Mouse (Mus musculus): Measurements from ENCODE around the gene Nek11.

The Nek11 gene

DNA sequence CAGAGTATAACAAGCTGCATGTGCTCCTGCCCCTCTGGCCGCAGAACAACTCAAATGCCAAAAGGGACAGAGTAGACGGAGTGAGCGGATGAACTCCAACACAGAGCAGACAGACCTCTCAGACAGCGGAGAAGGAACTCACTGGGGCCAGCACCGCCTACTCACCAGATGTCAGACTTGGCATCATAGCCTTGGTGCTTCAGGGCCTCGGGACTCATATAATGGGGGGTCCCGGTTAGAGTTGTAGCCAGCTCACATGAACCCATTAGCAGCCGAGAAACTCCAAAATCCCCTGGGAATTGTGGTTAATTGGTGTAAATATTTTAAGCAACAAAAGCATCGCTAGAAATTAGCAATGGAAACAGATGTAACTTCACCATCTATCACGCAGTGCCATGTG, 82.1 kb downstream of the Nek11 start:
- DNase-seq (ENCODE audit: low spot score in 2 of 2), result no peak

DNA sequence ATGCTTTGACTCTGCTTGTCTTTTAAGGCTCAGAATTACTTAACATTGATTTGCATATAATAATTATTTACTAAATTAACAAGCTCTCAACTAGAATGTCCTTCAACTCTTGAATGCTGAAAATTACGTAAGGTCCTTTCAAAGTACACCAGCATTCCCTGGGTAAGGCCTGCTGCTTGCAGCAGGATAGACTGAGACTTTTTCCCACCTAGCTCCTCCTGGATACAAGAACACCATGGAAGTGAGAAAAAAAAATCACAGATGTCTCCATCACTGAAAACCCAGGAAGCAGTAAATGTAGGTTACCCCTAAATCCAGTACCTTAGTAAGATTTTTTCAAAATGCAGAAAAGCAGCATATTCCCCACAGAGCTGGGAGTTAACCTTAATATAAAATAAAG, 82.6 kb downstream of the Nek11 start:
- DNase-seq (ENCODE audit: low spot score in 2 of 2), result no peak

DNA sequence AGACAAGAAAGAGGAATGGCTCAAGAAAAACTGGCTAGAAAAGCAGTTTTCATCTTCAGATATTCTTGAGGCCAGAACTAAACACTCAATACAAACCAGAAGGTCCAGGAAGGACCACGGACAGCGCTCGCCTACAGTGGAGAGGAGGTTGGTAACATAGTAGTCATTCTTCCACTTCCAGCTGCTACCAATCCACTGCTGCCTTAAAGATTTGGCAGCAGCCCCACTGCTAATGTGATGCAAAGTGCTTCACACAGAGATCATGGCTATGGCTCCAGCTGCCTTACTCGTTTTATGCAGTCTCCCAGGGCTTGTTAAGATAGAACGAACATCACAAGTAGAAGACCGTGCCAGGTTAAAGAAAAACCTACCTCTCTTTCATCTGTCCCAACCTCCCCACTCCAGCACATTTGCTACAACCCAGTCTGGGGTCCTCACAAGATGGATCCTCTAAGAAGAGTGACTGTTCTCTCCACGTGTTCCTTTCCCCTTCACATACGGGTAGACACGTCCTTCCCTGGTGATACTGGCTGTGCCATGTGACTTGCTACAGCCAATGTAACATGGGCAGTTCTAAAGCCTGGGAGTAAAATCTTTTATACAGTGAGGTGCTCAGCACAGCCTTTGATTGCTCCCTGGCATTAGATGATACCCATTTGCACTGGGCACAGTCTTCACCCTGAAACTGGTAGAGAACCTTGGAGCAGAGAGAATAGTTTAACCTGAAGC, 85.6 kb downstream of the Nek11 start:
- peak; percentile 52 to 65 for DNase-seq (ENCODE audit: low spot score in 2 of 2)

DNA sequence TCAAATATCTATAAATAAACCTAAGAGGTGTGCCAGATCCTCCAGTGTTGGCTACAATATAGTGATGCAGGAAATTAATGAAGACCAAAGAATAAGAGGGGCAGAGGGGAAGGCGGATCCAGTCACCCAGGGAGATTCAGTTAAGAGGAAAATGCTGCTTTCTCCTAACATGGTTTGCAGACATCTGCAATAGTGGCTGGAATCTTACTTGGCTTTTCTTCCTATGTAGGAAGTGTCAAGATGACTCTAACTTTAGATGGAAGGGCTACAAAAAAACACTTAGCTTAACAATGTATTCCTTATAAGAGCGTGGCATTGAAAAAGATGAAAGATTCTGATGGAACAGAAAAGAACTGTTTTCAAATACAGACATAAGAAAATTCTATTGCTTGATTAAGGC, 89.3 kb downstream of the Nek11 start:
- peak in 1 of 2 experiments; percentile 32 for DNase-seq (ENCODE audit: low spot score in 2 of 2)

DNA sequence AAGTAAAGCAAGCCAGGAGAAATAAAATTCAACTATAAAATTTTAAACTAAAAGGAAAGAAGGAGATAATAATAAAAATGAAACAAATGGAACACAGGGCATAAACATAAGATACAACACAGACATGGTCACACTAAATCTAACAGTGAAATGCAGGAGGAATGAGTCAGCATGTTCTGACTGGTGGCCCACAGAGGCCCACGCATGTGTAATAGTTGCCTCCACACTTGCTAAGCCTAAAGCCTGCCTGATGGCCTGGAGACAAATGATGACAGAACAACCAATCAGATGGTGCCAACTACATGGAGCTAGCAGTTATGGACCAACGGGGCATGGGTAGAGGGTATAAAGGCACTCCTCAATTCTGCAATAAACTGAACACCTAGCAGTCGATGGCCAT, 93.1 kb downstream of the Nek11 start:
- DNase-seq (ENCODE audit: low spot score in 2 of 2), result peak in 1 of 2 experiments; percentile 32

DNA sequence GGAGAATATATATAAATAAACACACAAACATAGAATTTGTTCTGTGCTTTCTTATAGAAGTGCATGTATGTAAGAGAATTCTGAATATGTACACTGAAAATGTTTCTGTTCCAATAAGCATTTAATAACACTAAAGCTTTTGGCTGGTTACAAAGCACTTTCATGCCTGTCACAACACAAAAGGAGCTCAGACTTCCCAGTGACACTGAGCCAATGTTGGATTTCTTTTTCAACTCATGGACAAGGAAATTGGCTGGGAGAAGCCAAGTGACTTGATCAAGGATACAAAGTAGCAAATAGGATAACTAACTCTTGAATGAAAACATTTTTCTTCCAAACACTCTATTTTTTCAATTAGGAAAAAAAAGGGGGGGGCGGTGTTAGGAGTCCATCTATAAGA, 93.9 kb downstream of the Nek11 start:
- DNase-seq (ENCODE audit: low spot score in 2 of 2), result no peak

DNA sequence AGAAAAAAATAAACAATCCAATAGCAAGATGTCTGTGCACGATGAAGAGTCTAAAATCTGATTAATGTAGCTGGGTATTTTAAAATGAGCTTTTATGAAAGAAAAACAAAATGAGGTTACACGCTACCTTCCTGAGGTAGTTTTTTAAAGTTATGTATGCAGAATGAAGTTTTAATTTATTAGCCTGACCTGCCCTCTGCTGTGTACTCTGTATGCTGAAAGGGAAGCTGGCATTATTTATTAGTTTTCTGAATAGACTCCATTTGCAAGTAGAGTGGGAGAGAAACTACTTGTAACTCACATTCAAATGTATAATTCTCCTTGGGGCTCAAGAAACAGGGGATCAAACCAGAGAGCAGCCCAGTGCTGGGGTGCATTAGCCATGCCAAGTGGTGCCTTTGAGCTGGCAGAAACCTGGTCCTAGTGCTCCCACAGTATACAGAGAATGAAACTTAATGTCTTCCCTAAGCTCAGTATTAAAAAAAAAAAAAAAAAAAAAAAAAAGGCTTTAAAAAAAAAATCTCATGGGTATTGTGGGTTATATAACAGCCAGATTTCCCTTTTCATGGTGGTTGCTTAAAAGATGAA, 94.5 kb downstream of the Nek11 start:
- no peak for DNase-seq (ENCODE audit: low spot score in 2 of 2)

DNA sequence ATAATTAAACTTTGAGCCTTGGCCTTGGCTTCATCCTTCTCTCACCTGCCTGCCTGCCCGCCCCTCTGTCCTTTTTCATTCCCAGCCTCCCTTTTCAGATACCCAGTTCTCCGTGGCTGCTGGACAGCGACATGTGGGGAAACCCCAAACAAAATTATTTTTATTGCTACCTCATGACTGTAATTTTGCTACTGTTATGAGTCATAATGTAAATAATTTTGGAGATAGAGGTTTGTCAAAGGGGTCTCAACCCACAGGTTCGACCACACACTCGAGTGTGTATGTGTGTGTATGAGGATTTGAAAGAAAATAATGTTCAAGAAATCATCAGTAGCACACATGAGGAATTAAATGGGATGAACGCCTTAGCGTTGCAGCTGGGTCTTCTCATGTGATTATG, 110.7 kb downstream of the Nek11 start:
- no peak for DNase-seq (ENCODE audit: low spot score in 2 of 2)

DNA sequence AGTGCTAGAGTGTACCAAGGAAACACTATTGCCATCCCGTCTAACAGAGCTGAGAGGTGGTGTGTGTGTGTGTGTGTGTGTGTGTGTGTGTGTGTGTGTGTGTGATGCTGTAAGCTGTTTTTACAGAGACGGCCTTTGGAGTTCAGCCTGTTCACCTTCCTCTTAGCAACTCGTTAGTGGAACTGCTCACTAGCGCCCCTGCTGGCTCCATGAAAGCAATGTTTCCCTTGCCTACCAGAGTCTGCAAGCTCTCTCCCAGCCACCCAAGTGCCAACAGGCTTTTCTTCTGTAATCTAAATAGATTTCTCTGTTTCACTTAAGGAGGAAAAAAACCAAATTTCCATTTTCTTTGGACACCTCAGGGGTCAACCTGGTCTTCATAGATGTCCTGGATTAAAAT, 112.6 kb downstream of the Nek11 start:
- DNase-seq (ENCODE audit: low spot score in 2 of 2), result no peak

DNA sequence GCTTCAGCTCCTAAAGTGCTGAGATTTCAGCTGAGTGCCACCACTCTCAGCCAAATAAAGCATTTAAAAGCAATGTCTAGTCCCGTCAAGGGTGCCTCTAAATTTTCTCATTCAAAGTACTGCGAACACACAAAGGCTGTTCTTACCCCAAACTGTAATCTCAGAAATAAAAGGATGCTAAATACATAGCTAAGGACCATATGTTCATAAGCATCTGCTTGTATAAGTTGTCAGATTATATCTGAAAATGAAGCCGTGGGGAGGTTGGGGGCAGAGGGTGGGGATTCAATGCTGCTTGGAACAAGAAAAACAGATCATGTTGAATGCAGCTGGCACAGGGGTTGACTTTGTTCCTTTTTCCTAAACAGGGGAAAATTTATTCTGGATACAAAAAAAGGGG, 120.4 kb downstream of the Nek11 start:
- peak in 1 of 2 experiments; percentile 14 for DNase-seq (ENCODE audit: low spot score in 2 of 2)

DNA sequence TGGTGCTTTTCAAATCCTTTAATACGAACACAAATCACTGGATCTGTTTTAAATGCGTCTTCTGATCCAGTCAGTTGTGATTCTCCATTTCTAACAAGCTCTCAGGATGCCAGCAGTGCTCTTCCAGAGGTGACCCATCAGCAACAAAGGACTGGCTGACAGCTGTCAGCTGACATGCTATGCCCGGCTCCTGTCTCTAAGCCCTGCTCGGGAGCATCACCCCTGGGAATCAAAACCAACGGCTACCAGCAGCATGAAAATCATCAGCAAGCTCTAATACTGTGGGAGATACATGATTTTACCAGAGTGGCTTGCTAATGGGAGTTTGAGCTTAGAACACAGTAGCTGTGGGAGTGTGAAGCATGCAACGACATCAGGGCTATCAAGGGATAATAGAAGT, 121.0 kb downstream of the Nek11 start:
- DNase-seq (ENCODE audit: low spot score in 2 of 2), result no peak

DNA sequence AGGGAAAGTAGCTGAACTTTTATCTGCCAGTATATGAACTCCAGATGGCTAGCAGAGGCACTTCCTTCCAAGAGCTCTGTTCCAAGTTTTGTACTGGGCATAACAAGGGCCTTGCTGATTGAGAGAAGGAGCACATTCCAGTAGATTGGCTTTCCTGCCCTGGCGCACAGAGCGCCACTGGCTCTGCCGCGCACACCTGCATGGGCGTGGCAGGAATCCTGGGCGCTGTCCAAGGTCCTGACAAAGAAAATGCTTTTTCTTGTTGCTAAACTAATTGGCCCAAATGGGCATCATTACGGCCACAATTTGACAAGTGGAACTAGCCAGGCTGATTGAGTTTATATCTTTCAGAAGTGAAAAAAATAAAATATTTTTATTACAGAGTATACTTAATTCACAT, 123.1 kb downstream of the Nek11 start:
- DNase-seq (ENCODE audit: low spot score in 2 of 2), result no peak

DNA sequence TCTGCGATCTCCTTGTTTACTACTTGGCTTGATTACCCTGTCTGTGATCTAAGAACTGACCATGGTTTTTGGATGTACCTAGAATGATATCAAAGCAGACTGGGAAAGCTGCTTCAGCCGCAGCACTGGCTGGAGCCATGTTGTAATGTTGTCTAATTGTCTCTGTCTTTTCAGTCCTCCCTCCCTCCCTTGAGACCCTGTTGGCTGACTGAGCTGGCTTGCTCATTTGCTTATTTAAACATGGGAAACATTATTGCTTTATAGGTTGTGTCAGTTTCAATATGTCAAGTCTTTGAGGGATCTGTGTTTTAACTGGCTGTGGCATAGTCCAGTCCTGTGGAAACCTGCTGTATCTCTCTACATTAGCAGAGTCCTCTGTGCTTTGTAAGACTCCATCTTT, 132.2 kb downstream of the Nek11 start:
- no peak for DNase-seq (ENCODE audit: low spot score in 2 of 2)

DNA sequence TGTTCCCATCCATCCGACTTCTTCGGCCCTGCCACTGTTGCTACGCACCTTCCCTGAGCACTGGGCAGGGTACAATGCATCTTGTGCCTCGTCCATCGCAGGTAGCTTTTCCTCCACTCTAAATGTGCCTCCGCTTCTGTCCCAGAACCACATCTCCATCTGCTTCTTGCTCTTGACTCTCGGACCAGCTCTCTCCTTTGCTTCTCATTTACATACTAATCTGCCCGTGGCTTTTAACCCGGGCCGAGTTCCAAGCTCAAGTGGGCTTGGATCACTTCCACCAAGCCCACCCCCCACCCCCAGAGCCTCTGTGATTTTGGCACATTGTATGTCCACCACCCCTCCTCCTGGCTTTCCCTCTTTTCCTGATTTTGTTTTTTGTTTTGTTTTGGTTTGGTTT, 137.7 kb downstream of the Nek11 start:
- no peak for DNase-seq (ENCODE audit: low spot score in 2 of 2)

DNA sequence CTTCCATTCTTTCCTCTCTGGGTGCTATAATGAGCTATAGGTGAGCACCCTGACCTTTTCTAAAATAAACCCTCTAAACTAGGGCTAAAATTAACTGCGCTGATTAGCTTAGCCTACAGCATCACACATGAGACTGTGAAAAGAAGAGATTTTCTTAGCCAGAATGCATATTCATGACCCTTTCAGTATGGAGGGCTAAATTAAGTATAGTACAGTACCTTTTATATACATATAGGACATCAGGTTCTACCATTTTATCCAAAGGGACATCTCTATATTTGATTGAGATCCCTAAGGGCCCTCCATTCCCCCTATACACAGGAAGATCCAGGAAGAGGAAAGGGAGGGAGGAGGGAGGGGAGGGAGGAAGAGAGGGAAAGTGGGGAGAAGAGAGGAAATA, 141.2 kb downstream of the Nek11 start:
- peak in 1 of 2 experiments; percentile 11 for DNase-seq (ENCODE audit: low spot score in 2 of 2)

DNA sequence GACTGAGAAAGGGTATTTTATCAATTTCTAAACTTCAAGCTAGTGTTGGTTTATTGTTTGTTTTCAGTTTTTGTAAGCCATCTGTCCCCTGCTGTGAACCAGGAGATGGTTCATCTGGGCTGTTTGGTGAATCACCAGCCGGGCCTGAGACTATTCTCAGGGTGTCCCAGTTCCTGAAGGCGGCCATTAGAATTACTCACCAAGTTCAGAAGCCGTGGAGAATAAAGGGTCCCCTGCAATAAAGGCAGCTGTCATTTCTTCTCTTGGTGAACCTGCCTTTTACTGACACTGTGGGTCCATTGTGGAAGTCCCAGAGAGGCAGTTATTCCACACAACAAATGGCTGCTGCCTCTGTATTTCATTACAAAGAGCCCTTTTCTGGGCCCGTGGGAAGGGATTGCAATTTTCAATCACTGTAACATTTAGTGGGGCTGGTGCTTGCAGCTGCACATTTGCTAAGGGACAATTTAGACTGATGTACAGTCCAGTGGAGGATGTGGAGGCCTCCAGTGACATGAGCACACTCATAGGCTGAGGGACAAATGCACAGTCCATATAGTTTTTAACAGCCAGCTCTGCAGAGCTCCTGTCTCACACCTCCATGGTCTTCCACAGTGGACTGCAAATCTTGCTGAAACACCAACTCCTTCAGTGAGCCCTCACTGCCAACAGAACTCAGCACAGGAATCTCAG, 142.8 kb downstream of the Nek11 start:
- peak in 1 of 2 experiments; percentile 20 for DNase-seq (ENCODE audit: low spot score in 2 of 2)

DNA sequence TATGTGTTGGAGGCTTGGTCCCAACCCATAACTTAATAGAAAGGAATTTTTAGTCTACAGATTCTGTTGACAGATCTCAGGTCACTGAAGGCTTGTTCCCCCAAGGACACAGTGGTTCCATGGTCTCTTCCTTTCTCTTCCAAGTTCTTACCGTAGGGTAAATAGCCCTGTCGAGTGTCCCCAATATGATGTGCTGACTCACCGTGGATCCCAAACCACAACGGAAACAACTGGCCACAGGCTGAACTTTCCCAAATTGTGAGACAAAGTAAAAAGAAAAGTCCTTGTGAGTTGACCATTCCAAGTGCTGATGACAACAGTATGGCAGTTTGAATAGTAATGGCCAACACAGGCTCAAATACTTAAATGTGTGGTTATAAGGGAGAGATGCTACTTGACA, 144.1 kb downstream of the Nek11 start:
- DNase-seq (ENCODE audit: low spot score in 2 of 2), result no peak

DNA sequence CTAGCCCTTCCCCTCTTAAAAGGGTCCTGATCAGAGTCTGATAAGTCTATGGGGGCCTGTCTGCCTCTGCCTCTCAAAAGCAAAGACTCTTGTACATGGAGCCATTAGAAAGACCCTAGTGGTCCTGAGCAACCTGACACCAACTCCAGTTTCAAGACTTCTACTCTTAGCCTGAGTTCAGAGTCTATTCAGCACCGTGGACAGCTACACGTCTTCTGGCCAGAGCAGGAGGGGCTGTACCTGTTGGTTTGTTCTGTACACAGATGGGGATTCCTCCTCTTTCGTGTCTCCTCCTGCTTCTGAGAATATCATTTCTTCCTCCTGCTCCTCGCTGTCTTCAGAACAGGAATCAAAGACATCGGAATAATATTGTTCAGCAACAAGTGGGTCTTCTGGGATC, 151.3 kb downstream of the Nek11 start:
- no peak for DNase-seq (ENCODE audit: low spot score in 2 of 2)

DNA sequence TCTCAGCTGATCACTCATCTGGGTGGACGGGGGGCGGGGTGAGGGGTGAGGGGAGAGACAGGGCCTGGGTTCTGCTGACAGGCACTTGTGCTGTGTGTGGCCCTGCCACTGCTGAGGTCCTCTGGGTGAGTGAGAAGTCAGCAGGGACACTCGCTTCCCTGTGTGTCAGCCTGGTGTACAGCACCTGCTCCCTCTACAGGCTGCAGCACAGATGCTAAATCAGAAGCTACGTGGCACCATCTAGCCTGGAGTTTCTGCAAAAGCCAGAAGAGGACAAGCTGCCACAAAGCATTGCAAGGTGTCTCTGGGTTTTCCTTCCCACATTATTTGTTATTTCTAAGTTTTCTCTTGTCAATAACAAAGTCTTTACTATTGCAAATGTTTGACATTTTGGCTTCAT, 180.9 kb downstream of the Nek11 start:
- DNase-seq (ENCODE audit: low spot score in 2 of 2), result peak in 1 of 2 experiments; percentile 17

DNA sequence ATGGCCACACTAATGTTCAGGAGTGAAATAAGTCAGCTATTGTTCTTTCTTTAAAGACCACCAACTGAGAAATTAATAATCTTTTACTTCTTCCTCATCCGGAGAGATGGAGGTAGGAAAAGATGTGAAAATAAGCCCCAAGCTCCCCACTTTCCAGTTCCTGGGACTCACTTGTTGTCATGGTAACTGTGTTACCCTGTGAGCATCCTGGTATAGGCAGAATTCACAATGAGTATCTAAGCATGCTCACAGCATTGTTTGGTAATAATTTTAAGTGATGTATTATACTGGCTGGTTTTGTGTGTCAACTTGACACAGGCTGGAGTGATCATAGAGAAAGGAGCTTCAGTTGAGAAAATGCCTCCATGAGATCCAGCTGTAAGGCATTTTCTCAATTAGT, 195.0 kb downstream of the Nek11 start:
- no peak for DNase-seq (ENCODE audit: low spot score in 2 of 2)

DNA sequence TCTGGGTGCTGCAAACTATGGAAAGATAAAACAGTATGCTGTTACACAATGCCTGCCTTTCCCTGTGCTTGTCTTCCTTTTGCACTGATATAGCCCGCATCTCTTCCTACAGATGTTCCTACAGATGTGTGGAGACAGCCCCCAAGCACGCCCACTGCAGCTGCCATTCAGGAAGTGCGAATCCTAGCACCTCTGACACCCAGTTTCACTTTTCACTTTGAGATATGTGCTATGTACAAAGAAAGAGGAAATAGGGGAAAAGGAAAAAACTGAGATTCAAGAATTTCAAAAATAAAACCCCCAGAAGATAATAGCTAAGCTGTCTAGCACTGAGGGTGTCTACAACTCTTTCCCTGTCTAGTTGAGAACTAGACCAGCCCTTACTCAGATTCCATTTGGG, 208.6 kb downstream of the Nek11 start:
- peak; percentile 3 to 5 for DNase-seq (ENCODE audit: low spot score in 2 of 2)

DNA sequence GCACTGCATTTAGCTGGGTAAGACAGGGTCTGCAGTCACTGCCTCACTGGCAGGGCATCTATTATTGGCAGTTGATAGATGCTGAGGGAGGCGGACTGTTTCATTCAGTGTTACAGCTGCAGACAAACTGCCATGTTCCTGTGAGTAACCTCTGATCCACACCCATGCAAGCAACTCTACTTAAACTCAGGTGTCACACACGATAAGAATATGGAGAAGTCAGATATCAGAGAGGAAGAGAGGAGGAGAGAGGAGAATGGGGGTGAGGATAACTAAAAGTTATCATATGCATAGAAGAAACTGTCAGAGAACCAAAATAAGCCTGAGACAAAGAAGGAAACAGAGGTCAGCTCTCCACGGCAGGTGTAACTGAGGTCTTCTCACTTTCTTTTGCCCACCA, 212.9 kb downstream of the Nek11 start:
- no peak for DNase-seq (ENCODE audit: low spot score in 2 of 2)

DNA sequence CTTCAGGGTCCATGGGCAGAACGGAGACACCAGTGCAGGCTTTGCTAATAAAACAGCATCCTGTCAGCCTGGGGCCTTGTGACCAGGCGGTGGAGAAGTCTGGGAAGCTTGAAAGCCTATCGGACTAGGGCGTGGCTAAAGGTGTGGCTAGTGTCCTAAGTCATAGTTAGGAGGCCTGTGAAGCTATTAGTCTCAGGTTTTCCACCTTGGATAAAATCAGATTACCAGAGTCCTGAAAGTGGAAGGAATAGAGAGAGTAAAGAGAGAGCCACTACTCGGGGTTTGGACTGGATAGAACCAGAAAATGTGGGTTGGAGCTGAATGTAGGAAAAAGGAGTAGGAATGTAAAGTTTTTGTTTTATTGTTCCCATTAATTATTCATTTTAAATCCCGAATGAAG, 250.3 kb downstream of the Nek11 start, which contains the start of gene 1700080E11Rik:
TSS of gene 1700080E11Rik (minus strand) at position 101 of the 400 bp plus-strand sequence.
- no peak for DNase-seq (ENCODE audit: low spot score in 2 of 2)

Measured in left cerebral cortex, adult 9 months (tissue).